Mouse (Mus musculus): ENCODE data around the gene Olfr923. TPM values are rescaled to one million over a fixed set of nuclear protein-coding genes. Genes with fewer than 3 reads are reported as not detected.

Olfr923 gene
- not detected in 2 replicates for polyA plus RNA-seq (2011; ENCODE audit: insufficient read depth, insufficient read length, low read depth, missing spikeins)

DNA sequence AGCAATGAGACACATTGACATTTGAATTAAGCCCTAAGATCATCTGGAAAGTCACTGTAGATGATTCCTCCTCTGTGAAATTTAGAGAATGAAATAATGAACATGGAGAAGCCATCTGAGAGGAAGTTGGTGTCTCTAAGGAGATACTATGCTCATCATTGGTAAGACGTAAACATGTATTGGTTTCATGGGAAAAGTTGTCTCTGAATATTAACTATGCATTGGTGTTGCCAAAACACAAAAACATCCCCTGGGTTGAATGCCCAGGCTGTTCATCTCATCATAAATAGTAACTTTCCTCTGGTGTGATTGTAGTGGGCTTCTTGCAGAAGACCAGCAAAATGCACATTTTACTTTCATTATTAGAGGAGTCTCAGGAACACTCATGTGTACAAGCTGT lies at the start of gene Olfr923:
Gene Olfr923, plus strand, starts transcription at position 301 of the 400 bp plus-strand sequence.
- Histone ChIP-seq H3K36me3 (ENCODE audit: control insufficient read depth, insufficient read depth, low read length, poor library complexity, severe bottlenecking) (no peaks in the 10 kb centered on the region), H3K4me1 (ENCODE audit: control insufficient read depth, insufficient read depth, low read length) (no peaks in the 10 kb centered on the region), H3K27ac (ENCODE audit: insufficient read depth, low read length) (no peak within 1 kb of the TSS), H3K27me3 (ENCODE audit: control insufficient read depth, insufficient read depth, low read length, poor library complexity, severe bottlenecking) (no peaks in the 10 kb centered on the region), H3K4me3 (ENCODE audit: low read depth, low read length) (no peak within 1 kb of the TSS), H3K9ac (ENCODE audit: low read depth, poor library complexity, severe bottlenecking) (no peak within 1 kb of the TSS), H3K9me3 (replicated peaks; ENCODE audit: control insufficient read depth, insufficient read depth, low read length, poor library complexity, severe bottlenecking) (no peaks in the 10 kb centered on the region)
- TF ChIP-seq CTCF (IDR thresholded peaks at IDR 0.05; ENCODE audit: low read depth, low read length) (no peak), EP300 (IDR thresholded peaks at IDR 0.05; ENCODE audit: insufficient read depth, low read depth, low read length) (no peak), POLR2A (IDR thresholded peaks at IDR 0.05; ENCODE audit: insufficient read depth, low read length) (no peak)

DNA sequence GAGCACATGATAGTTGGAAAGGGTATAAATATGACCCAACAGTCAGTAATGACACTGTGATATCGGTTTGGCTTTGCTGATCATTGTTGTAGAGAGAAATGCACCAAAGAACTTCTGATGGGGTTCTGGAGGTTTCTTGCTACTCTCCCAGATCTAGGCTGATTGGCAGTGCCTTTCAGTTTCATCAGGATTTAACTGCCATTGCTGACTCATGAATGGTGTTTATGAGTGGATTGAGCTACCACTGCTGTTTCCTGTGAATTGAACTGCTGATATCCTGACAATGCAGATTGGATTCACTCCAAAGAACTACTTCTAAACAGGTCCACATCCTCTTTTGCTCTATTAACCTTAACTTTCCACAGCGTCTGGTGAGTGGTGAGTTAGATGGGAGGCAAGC lies 33.7 kb upstream of the Olfr923 start:
- Histone ChIP-seq H3K27me3 (ENCODE audit: control insufficient read depth, insufficient read depth, low read length, poor library complexity, severe bottlenecking) (no peaks in the 10 kb centered on the region), H3K27ac (ENCODE audit: insufficient read depth, low read length) (no peak overlapping the region), H3K4me1 (ENCODE audit: control insufficient read depth, insufficient read depth, low read length) (no peaks in the 10 kb centered on the region), H3K9me3 (replicated peaks; ENCODE audit: control insufficient read depth, insufficient read depth, low read length, poor library complexity, severe bottlenecking) (no peaks in the 10 kb centered on the region), H3K36me3 (ENCODE audit: control insufficient read depth, insufficient read depth, low read length, poor library complexity, severe bottlenecking) (no peaks in the 10 kb centered on the region), H3K9ac (ENCODE audit: low read depth, poor library complexity, severe bottlenecking) (no peak overlapping the region), H3K4me3 (ENCODE audit: low read depth, low read length) (no peak overlapping the region)
- TF ChIP-seq POLR2A (IDR thresholded peaks at IDR 0.05; ENCODE audit: insufficient read depth, low read length) (no peak), EP300 (IDR thresholded peaks at IDR 0.05; ENCODE audit: insufficient read depth, low read depth, low read length) (no peak), CTCF (IDR thresholded peaks at IDR 0.05; ENCODE audit: low read depth, low read length) (no peak)

GRCm38 (mm10) chr9:38805696-38806095 lies 20.6 kb upstream of the Olfr923 start:
- H3K4me1 ChIP-seq (ENCODE audit: control insufficient read depth, insufficient read depth, low read length) = no peaks in the 10 kb centered on the region

DNA sequence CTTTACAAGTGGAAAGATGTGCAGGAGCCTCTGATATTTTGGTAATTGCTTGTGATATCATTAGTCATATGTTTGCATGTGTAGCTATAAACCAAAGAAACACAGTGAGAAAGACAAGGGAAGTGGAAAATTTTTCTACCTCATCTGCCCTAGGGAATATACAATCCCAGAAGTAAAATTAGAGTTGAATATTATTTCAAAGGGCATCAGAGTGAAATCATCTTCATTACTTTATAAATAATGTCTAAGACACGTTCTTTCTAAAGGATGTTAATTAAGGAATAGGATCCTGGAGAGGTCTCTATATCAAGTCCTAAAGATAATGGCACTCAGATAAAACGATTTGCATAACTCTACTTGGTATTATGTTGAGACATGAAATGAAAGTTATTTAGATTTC lies 12.0 kb upstream of the Olfr923 start, which contains the start of gene Olfr922:
Gene Olfr922, plus strand, starts transcription at position 301 of the 400 bp plus-strand sequence.
- TF ChIP-seq POLR2A (IDR thresholded peaks at IDR 0.05; ENCODE audit: insufficient read depth, low read length) (no peak), EP300 (IDR thresholded peaks at IDR 0.05; ENCODE audit: insufficient read depth, low read depth, low read length) (no peak), CTCF (IDR thresholded peaks at IDR 0.05; ENCODE audit: low read depth, low read length) (no peak)
- H3K4me3 ChIP-seq (ENCODE audit: low read depth, low read length) = no peak within 1 kb of the TSS
- no peaks in the 10 kb centered on the region for H3K4me1 ChIP-seq (ENCODE audit: control insufficient read depth, insufficient read depth, low read length)
- H3K9ac ChIP-seq (ENCODE audit: low read depth, poor library complexity, severe bottlenecking) = no peak within 1 kb of the TSS
- H3K9me3 ChIP-seq (replicated peaks; ENCODE audit: control insufficient read depth, insufficient read depth, low read length, poor library complexity, severe bottlenecking) = no peaks in the 10 kb centered on the region
- no peak within 1 kb of the TSS for H3K27ac ChIP-seq (ENCODE audit: insufficient read depth, low read length)
- H3K27me3 ChIP-seq (ENCODE audit: control insufficient read depth, insufficient read depth, low read length, poor library complexity, severe bottlenecking) = no peaks in the 10 kb centered on the region
- no peaks in the 10 kb centered on the region for H3K36me3 ChIP-seq (ENCODE audit: control insufficient read depth, insufficient read depth, low read length, poor library complexity, severe bottlenecking)

More at GRCm38 (mm10) chr9:38805696-38806095, 20.6 kb upstream of the Olfr923 start:
- H3K27me3 ChIP-seq (ENCODE audit: control insufficient read depth, insufficient read depth, low read length, poor library complexity, severe bottlenecking) = no peaks in the 10 kb centered on the region
- H3K27ac ChIP-seq (ENCODE audit: insufficient read depth, low read length) = no peak overlapping the region
- TF ChIP-seq CTCF (IDR thresholded peaks at IDR 0.05; ENCODE audit: low read depth, low read length) = no peak
- TF ChIP-seq POLR2A (IDR thresholded peaks at IDR 0.05; ENCODE audit: insufficient read depth, low read length) = no peak
- TF ChIP-seq EP300 (IDR thresholded peaks at IDR 0.05; ENCODE audit: insufficient read depth, low read depth, low read length) = no peak
- peaks cover 3% of the 10 kb centered on the region; the same call in 1 of the 2 replicates for H3K9me3 ChIP-seq (replicated peaks; ENCODE audit: control insufficient read depth, insufficient read depth, low read length, poor library complexity, severe bottlenecking)
- no peak overlapping the region for H3K9ac ChIP-seq (ENCODE audit: low read depth, poor library complexity, severe bottlenecking)
- H3K36me3 ChIP-seq (ENCODE audit: control insufficient read depth, insufficient read depth, low read length, poor library complexity, severe bottlenecking) = no peaks in the 10 kb centered on the region
- H3K4me3 ChIP-seq (ENCODE audit: low read depth, low read length) = no peak overlapping the region

DNA sequence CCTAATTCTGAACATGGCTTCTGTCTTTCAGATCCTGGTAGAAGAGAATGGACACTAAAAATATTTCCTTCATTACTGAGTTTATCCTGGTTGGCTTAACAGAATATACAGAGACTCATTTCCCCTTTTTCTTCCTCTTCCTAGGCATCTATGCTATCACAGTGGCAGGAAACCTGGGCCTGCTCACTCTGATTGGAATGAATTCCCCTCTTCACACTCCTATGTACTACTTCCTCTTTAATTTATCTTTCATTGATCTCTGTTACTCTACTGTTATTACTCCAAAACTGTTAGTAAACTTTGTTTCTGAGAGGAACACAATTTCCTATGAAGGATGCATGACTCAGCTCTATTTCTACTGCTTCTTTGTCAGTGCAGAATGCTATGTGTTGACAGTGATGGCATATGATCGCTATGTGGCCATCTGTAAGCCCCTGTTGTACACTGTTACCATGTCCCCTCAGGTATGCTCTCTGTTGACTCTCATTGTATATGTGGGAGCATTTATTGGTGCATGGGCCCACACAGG lies 10.8 kb upstream of the Olfr923 start:
- Histone ChIP-seq H3K36me3 (ENCODE audit: control insufficient read depth, insufficient read depth, low read length, poor library complexity, severe bottlenecking) (no peaks in the 10 kb centered on the region), H3K4me3 (ENCODE audit: low read depth, low read length) (no peak overlapping the region), H3K27ac (ENCODE audit: insufficient read depth, low read length) (no peak overlapping the region), H3K4me1 (ENCODE audit: control insufficient read depth, insufficient read depth, low read length) (no peaks in the 10 kb centered on the region), H3K27me3 (ENCODE audit: control insufficient read depth, insufficient read depth, low read length, poor library complexity, severe bottlenecking) (no peaks in the 10 kb centered on the region), H3K9me3 (replicated peaks; ENCODE audit: control insufficient read depth, insufficient read depth, low read length, poor library complexity, severe bottlenecking) (no peaks in the 10 kb centered on the region), H3K9ac (ENCODE audit: low read depth, poor library complexity, severe bottlenecking) (no peak overlapping the region)
- TF ChIP-seq EP300 (IDR thresholded peaks at IDR 0.05; ENCODE audit: insufficient read depth, low read depth, low read length) = no peak
- TF ChIP-seq POLR2A (IDR thresholded peaks at IDR 0.05; ENCODE audit: insufficient read depth, low read length) = no peak
- TF ChIP-seq CTCF (IDR thresholded peaks at IDR 0.05; ENCODE audit: low read depth, low read length) = no peak

DNA sequence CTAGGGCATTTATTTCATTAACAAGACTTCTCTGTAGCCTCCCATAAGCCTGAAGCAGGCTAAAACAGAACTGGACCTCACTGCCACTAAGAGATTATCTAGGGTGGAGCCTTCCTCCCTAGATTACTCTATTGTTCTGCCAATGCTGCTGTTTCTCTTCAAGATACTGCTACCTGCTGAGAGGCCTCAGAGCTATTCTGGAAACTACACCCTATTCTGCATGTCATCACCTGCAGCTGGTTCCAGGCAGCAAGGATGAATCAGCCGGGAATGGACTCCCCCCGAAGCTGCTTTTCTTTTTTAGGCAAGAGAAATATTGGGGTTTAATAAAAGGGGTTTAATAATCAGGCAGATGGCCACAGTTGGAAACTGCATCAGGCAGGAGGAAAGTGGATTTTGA lies 6.7 kb downstream of the Olfr923 start:
- no peak for TF ChIP-seq POLR2A (IDR thresholded peaks at IDR 0.05; ENCODE audit: insufficient read depth, low read length)
- peak; percentile 65; the same call in 1 of the 2 replicates for TF ChIP-seq EP300 (IDR thresholded peaks at IDR 0.05; ENCODE audit: insufficient read depth, low read depth, low read length)
- no peak for TF ChIP-seq CTCF (IDR thresholded peaks at IDR 0.05; ENCODE audit: low read depth, low read length)
- Histone ChIP-seq H3K9me3 (replicated peaks; ENCODE audit: control insufficient read depth, insufficient read depth, low read length, poor library complexity, severe bottlenecking) (no peaks in the 10 kb centered on the region), H3K4me1 (ENCODE audit: control insufficient read depth, insufficient read depth, low read length) (peaks cover 2% of the 10 kb centered on the region), H3K4me3 (ENCODE audit: low read depth, low read length) (no peak overlapping the region), H3K27me3 (ENCODE audit: control insufficient read depth, insufficient read depth, low read length, poor library complexity, severe bottlenecking) (no peaks in the 10 kb centered on the region; the same call in 1 of the 2 replicates), H3K36me3 (ENCODE audit: control insufficient read depth, insufficient read depth, low read length, poor library complexity, severe bottlenecking) (no peaks in the 10 kb centered on the region), H3K27ac (ENCODE audit: insufficient read depth, low read length) (no peak overlapping the region), H3K9ac (ENCODE audit: low read depth, poor library complexity, severe bottlenecking) (no peak overlapping the region)
